ENCODE assay signal across 11 mouse cellular contexts in genomic region chr2:30846236-30846635, GRCm38 (mm10). TPM values are rescaled to one million over a fixed set of nuclear protein-coding genes. Genes with fewer than 3 reads are reported as not detected.
DNase-seq lines count a peak whose midpoint lies in the region; ATAC-seq and TF ChIP-seq lines count a peak whose summit lies in the region.
"Had no signal": no experiment of that assay in that cellular context is flagged by ENCODE, and none has a peak within 500 bp of the region (broad histone marks: within the 10 kb centered on the region; RNA-seq: fewer than 3 reads in every experiment).

No protein-coding gene starts in this region.

- WGBS in intestine, embryonic 14.5 days, result 65% methylated on average over 8 of the region's 8 CpGs
- WGBS in intestine, postnatal 0 days, result 74% methylated on average over 8 of the region's 8 CpGs
- WGBS in embryonic facial prominence, embryonic 10.5 days, result 43% methylated on average over 8 of the region's 8 CpGs
- WGBS in intestine, embryonic 15.5 days, result 75% methylated on average over 8 of the region's 8 CpGs

- peaks cover 26% of the 10 kb centered on the region for H3K79me3 ChIP-seq in C2C12 (ENCODE audit: low read depth)

- ATAC-seq in intestine, embryonic 14.5 days (replicated peaks; ENCODE audit: low FRiP score, low TSS enrichment, low read depth), result no peak
- ATAC-seq in intestine, postnatal 0 days, result no peak
- ATAC-seq in intestine, embryonic 15.5 days, result no peak

- no peak overlapping the region; the same call in 1 of the 2 replicates for H3K9ac ChIP-seq in intestine, embryonic 14.5 days (ENCODE audit: low read length)
- no peak overlapping the region for H3K9ac ChIP-seq in intestine, postnatal 0 days (ENCODE audit: low read depth, low read length)
- no peak overlapping the region for H3K9ac ChIP-seq in intestine, embryonic 15.5 days

- peak overlapping the region; percentile 82 for H3K4me2 ChIP-seq in intestine, embryonic 14.5 days (ENCODE audit: low read length)
- no peak overlapping the region; the same call in 1 of the 2 replicates for H3K4me2 ChIP-seq in intestine, postnatal 0 days (replicated peaks; ENCODE audit: low read depth)
- H3K4me2 ChIP-seq in intestine, embryonic 15.5 days (replicated peaks), result peak overlapping the region; percentile 96

- H3K27me3 ChIP-seq in intestine, embryonic 14.5 days (replicated peaks; ENCODE audit: control insufficient read depth, insufficient read depth, low read length), result peaks cover 32% of the 10 kb centered on the region
- H3K27me3 ChIP-seq in intestine, postnatal 0 days (replicated peaks; ENCODE audit: control insufficient read depth, insufficient read depth, low read length), result peaks cover 50% of the 10 kb centered on the region
- H3K27me3 ChIP-seq in C2C12 (ENCODE audit: control insufficient read depth, insufficient read depth, insufficient read length), result no peaks in the 10 kb centered on the region
- H3K27me3 ChIP-seq in embryonic facial prominence, embryonic 10.5 days (replicated peaks; ENCODE audit: low read depth, poor library complexity, severe bottlenecking), result peaks cover 38% of the 10 kb centered on the region
- H3K27me3 ChIP-seq in intestine, embryonic 15.5 days (replicated peaks), result peaks cover 42% of the 10 kb centered on the region

- TF ChIP-seq CTCF in intestine, postnatal 0 days (IDR thresholded peaks at IDR 0.05; ENCODE audit: low read depth), result no peak
- no peak for TF ChIP-seq CTCF in C2C12 (IDR thresholded peaks at IDR 0.05; ENCODE audit: control insufficient read depth, insufficient read depth, insufficient read length)

- no peak overlapping the region for H3K27ac ChIP-seq in intestine, embryonic 14.5 days (ENCODE audit: low read depth)
- no peak overlapping the region for H3K27ac ChIP-seq in intestine, postnatal 0 days (ENCODE audit: low read depth, low read length)
- H3K27ac ChIP-seq in embryonic facial prominence, embryonic 10.5 days (replicated peaks), result peak overlapping the region; percentile 96
- H3K27ac ChIP-seq in intestine, embryonic 15.5 days, result no peak overlapping the region

- H3K4me3 ChIP-seq in intestine, embryonic 14.5 days (ENCODE audit: low read depth, low read length), result peak overlapping the region; percentile 56
- no peak overlapping the region for H3K4me3 ChIP-seq in intestine, postnatal 0 days (ENCODE audit: low read depth, low read length)
- peak overlapping the region; percentile 67 for H3K4me3 ChIP-seq in C2C12 (ENCODE audit: insufficient read depth, poor library complexity, severe bottlenecking)
- H3K4me3 ChIP-seq in embryonic facial prominence, embryonic 10.5 days, result peak overlapping the region; percentile 88
- no peak overlapping the region for H3K4me3 ChIP-seq in intestine, embryonic 15.5 days (replicated peaks)

- DNase-seq in intestine, embryonic 14.5 days (ENCODE audit: low spot score), result no peak
- no peak for DNase-seq in embryonic facial prominence, embryonic 10.5 days (ENCODE audit: low spot score)
- DNase-seq in ovary, adult 18-20 months (ENCODE audit: low spot score), result no peak
- DNase-seq in gastrocnemius, postnatal 4 days (ENCODE audit: low spot score in 2 of 2), result no peak
- no peak for DNase-seq in urinary bladder, postnatal 4 days (ENCODE audit: low spot score in 2 of 2)
- DNase-seq: cerebellum, postnatal 14 days; lung, adult 18-20 months had no signal

- peak overlapping the region; percentile 66 for H3ac ChIP-seq in C2C12 (ENCODE audit: control insufficient read depth, insufficient read length, low read depth)

- peaks cover 51% of the 10 kb centered on the region for H3K79me2 ChIP-seq in C2C12 (ENCODE audit: control insufficient read depth, insufficient read depth)

- 0 out of 2 replicates have a peak, but pooled peaks cover 5% of the 10 kb centered on the region for H3K4me1 ChIP-seq in intestine, embryonic 14.5 days (replicated peaks; ENCODE audit: control insufficient read depth, insufficient read depth, low read length)
- no peaks in the 10 kb centered on the region for H3K4me1 ChIP-seq in intestine, postnatal 0 days (replicated peaks; ENCODE audit: control insufficient read depth, insufficient read depth, low read length)
- H3K4me1 ChIP-seq in embryonic facial prominence, embryonic 10.5 days, result peaks cover 78% of the 10 kb centered on the region
- H3K4me1 ChIP-seq in intestine, embryonic 15.5 days (replicated peaks), result peaks cover 11% of the 10 kb centered on the region; the same call in 1 of the 2 replicates

- H3K9me3 ChIP-seq in intestine, embryonic 14.5 days (ENCODE audit: control insufficient read depth, low read length), result no peaks in the 10 kb centered on the region
- H3K9me3 ChIP-seq in intestine, postnatal 0 days (ENCODE audit: control insufficient read depth), result no peaks in the 10 kb centered on the region
- no peaks in the 10 kb centered on the region for H3K9me3 ChIP-seq in embryonic facial prominence, embryonic 10.5 days
- H3K9me3 ChIP-seq in intestine, embryonic 15.5 days, result no peaks in the 10 kb centered on the region
- H3K9me3 ChIP-seq: G1E had no signal

- H3K36me3 ChIP-seq in intestine, embryonic 14.5 days (ENCODE audit: control insufficient read depth, insufficient read depth, low read length), result no peaks in the 10 kb centered on the region
- no peaks in the 10 kb centered on the region for H3K36me3 ChIP-seq in intestine, postnatal 0 days (ENCODE audit: control insufficient read depth, insufficient read depth)
- H3K36me3 ChIP-seq in C2C12 (ENCODE audit: control insufficient read depth, insufficient read depth), result peaks cover 8% of the 10 kb centered on the region
- peaks cover 19% of the 10 kb centered on the region for H3K36me3 ChIP-seq in embryonic facial prominence, embryonic 10.5 days (replicated peaks)
- no peaks in the 10 kb centered on the region for H3K36me3 ChIP-seq in intestine, embryonic 15.5 days
- H3K36me3 ChIP-seq: G1E had no signal

TF ChIP-seq in C2C12, 6 proteins besides CTCF, POLR2A, EP300 and RAD21:
- TF ChIP-seq MYOD1 (IDR thresholded peaks at IDR 0.05; ENCODE audit: control insufficient read depth, insufficient read length, low read depth) (no peak), USF1 (IDR thresholded peaks at IDR 0.05; ENCODE audit: low read depth) (no peak), FOSL1 (IDR thresholded peaks at IDR 0.05; ENCODE audit: insufficient read depth, low read length, poor library complexity, severe bottlenecking) (no peak), MYOG (IDR thresholded peaks at IDR 0.05; ENCODE audit: control insufficient read depth, extremely low read depth, insufficient read length) (no peak), CEBPB (IDR thresholded peaks at IDR 0.05; ENCODE audit: low read depth) (no peak), MAX (IDR thresholded peaks at IDR 0.05) (no peak)

RNA-seq across cellular contexts. Expression of gene Prrx2, which starts 11.5 kb away (rescaled TPM):
- 3.5 and 3.6 TPM in 2 replicates for polyA plus RNA-seq in intestine, embryonic 14.5 days (2014; fragmentation: Nextera tagmentation; extraction: Ambion mirVana)
- 0.64 and 0.74 TPM in 2 replicates for polyA plus RNA-seq in intestine, postnatal 0 days (2015; fragmentation: Nextera tagmentation; extraction: Ambion mirVana)
- 191 TPM for polyA plus RNA-seq in C2C12 (2012; fragmentation: generic; extraction: Trizol)
- polyA plus RNA-seq in embryonic facial prominence, embryonic 10.5 days (2016; fragmentation: Nextera tagmentation; extraction: Ambion mirVana), result 87.6 and 94.6 TPM in 2 replicates
- polyA plus RNA-seq in intestine, embryonic 15.5 days (2015; fragmentation: Nextera tagmentation; extraction: Ambion mirVana), result 2.5 and 4.3 TPM in 2 replicates
- total RNA-seq in gastrocnemius, postnatal 4 days (2021), result 10 to 100 TPM; 12.3 to 13.3 TPM
- total RNA-seq: G1E had no signal
- polyA plus RNA-seq: G1E had no signal

RNA-seq across cellular contexts. Expression of gene Asb6, which starts 16.1 kb away (rescaled TPM):
- polyA plus RNA-seq in intestine, embryonic 14.5 days (2014; fragmentation: Nextera tagmentation; extraction: Ambion mirVana), result 25.9 and 31.2 TPM in 2 replicates
- polyA plus RNA-seq in intestine, postnatal 0 days (2015; fragmentation: Nextera tagmentation; extraction: Ambion mirVana), result 12.9 and 13.0 TPM in 2 replicates
- polyA plus RNA-seq in C2C12 (2012; fragmentation: generic; extraction: Trizol), result 69.2 TPM
- 53.9 and 56.0 TPM in 2 replicates for polyA plus RNA-seq in embryonic facial prominence, embryonic 10.5 days (2016; fragmentation: Nextera tagmentation; extraction: Ambion mirVana)
- 22.4 and 23.3 TPM in 2 replicates for polyA plus RNA-seq in intestine, embryonic 15.5 days (2015; fragmentation: Nextera tagmentation; extraction: Ambion mirVana)
- 10 to 100 TPM; 13.4 to 18.9 TPM for total RNA-seq in gastrocnemius, postnatal 4 days (2021)

RNA-seq across cellular contexts. Expression of gene Ntmt1, which starts 38.6 kb away (rescaled TPM):
- 105 and 110 TPM in 2 replicates for polyA plus RNA-seq in intestine, embryonic 14.5 days (2014; fragmentation: Nextera tagmentation; extraction: Ambion mirVana)
- polyA plus RNA-seq in intestine, postnatal 0 days (2015; fragmentation: Nextera tagmentation; extraction: Ambion mirVana), result 45.3 and 50.5 TPM in 2 replicates
- 64.7 TPM for polyA plus RNA-seq in C2C12 (2012; fragmentation: generic; extraction: Trizol)
- 134 and 135 TPM in 2 replicates for polyA plus RNA-seq in embryonic facial prominence, embryonic 10.5 days (2016; fragmentation: Nextera tagmentation; extraction: Ambion mirVana)
- polyA plus RNA-seq in intestine, embryonic 15.5 days (2015; fragmentation: Nextera tagmentation; extraction: Ambion mirVana), result 84.5 and 85.4 TPM in 2 replicates
- total RNA-seq in gastrocnemius, postnatal 4 days (2021), result 10 to 100 TPM; 29.2 to 32.8 TPM

RNA-seq across cellular contexts. Expression of gene 1700001O22Rik, which starts 42.8 kb away (rescaled TPM):
- polyA plus RNA-seq in intestine, embryonic 14.5 days (2014; fragmentation: Nextera tagmentation; extraction: Ambion mirVana), result 2.1 and 2.2 TPM in 2 replicates
- 0.58 and 0.60 TPM in 2 replicates for polyA plus RNA-seq in intestine, postnatal 0 days (2015; fragmentation: Nextera tagmentation; extraction: Ambion mirVana)
- polyA plus RNA-seq in C2C12 (2012; fragmentation: generic; extraction: Trizol), result 0.18 TPM
- polyA plus RNA-seq in embryonic facial prominence, embryonic 10.5 days (2016; fragmentation: Nextera tagmentation; extraction: Ambion mirVana), result 2.4 and 3.1 TPM in 2 replicates
- polyA plus RNA-seq in intestine, embryonic 15.5 days (2015; fragmentation: Nextera tagmentation; extraction: Ambion mirVana), result 1.1 and 1.8 TPM in 2 replicates
- under 1 TPM; 0.69 to 0.88 TPM for total RNA-seq in gastrocnemius, postnatal 4 days (2021)
- polyA plus RNA-seq: G1E had no signal

Comparison
In these comparisons a context has a peak if more than half of its experiments do, and no peak if none do; other contexts are left out.
1. H3K4me3 ChIP-seq: peak in intestine, embryonic 14.5 days (single experiment), C2C12 (single experiment) and embryonic facial prominence, embryonic 10.5 days (single experiment); none in intestine, postnatal 0 days (single experiment) and intestine, embryonic 15.5 days (single experiment).
2. RNA of gene Prrx2, which starts 11.5 kb away (polyA plus RNA-seq): 191 TPM in C2C12 (single experiment) and 87.6 to 94.6 TPM in embryonic facial prominence, embryonic 10.5 days; 2.5 to 4.3 TPM in intestine, embryonic 15.5 days, 3.5 to 3.6 TPM in intestine, embryonic 14.5 days and 0.64 to 0.74 TPM in intestine, postnatal 0 days; every median in the first group is over 10 times any median in the second.